ENCODE assay signal across 34 mouse cellular contexts in the genomic region with DNA sequence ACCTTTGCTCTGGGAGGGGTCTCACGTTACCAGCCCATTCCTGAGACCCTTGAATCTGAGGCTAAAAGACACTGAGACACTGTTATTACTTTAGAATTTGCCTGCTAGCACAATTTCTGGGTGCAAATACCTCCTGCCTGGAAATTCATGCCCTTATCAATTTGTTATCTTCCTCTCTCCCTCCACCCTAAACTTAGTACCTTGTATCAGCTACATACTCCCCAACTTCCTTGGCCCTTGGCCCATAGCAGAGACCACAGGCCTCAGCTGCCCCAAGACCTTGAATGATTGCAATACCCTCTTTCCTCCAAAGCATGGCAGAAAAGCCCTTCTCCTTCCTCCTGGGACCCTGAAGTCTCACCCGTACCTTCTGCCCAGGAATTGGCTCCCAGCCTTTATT.
DNase-seq lines count a peak whose midpoint lies in the region; ATAC-seq lines count a peak whose summit lies in the region.
"Had no signal": no experiment of that assay in that cellular context is flagged by ENCODE, and none has a peak within 500 bp of the region (broad histone marks: within the 10 kb centered on the region; RNA-seq: fewer than 3 reads in every experiment).

No protein-coding gene starts in this region.

- no peak overlapping the region for H3K4me2 ChIP-seq in liver, embryonic 12.5 days
- no peak overlapping the region for H3K4me2 ChIP-seq in liver, embryonic 11.5 days
- H3K4me2 ChIP-seq: embryonic facial prominence, embryonic 12.5 days; embryonic facial prominence, embryonic 15.5 days; forebrain, embryonic 13.5 days; heart, embryonic 12.5 days; heart, embryonic 15.5 days; hindbrain, embryonic 14.5 days had no signal

- H3K36me3 ChIP-seq in liver, embryonic 12.5 days, result peaks cover 7% of the 10 kb centered on the region; the same call in 1 of the 2 replicates
- no peaks in the 10 kb centered on the region for H3K36me3 ChIP-seq in liver, embryonic 11.5 days (ENCODE audit: control insufficient read depth, insufficient read depth, low read length)
- H3K36me3 ChIP-seq: embryonic facial prominence, embryonic 12.5 days; embryonic facial prominence, embryonic 15.5 days; heart, embryonic 15.5 days had no signal

- H3K4me1 ChIP-seq in liver, embryonic 12.5 days, result peaks cover 14% of the 10 kb centered on the region
- H3K4me1 ChIP-seq in liver, embryonic 11.5 days (replicated peaks; ENCODE audit: control insufficient read depth, insufficient read depth, low read length), result no peaks in the 10 kb centered on the region
- H3K4me1 ChIP-seq: embryonic facial prominence, embryonic 12.5 days; embryonic facial prominence, embryonic 15.5 days; forebrain, embryonic 10.5 days; forebrain, embryonic 13.5 days had no signal

- no peak overlapping the region for H3K4me3 ChIP-seq in liver, embryonic 12.5 days
- no peak overlapping the region for H3K4me3 ChIP-seq in liver, embryonic 11.5 days (ENCODE audit: low read depth, low read length)
- H3K4me3 ChIP-seq: embryonic facial prominence, embryonic 12.5 days; embryonic facial prominence, embryonic 15.5 days; erythroblast, embryonic 14.5 days; forebrain, embryonic 10.5 days; forebrain, embryonic 13.5 days; gastrocnemius, adult 2 months; heart, embryonic 12.5 days; heart, embryonic 15.5 days had no signal

- H3K27me3 ChIP-seq in liver, embryonic 12.5 days (replicated peaks), result no peaks in the 10 kb centered on the region
- no peaks in the 10 kb centered on the region for H3K27me3 ChIP-seq in liver, embryonic 11.5 days (replicated peaks; ENCODE audit: control insufficient read depth, insufficient read depth, low read length)
- H3K27me3 ChIP-seq: CH12.LX; embryonic facial prominence, embryonic 12.5 days; embryonic facial prominence, embryonic 15.5 days; forebrain, embryonic 13.5 days; heart, embryonic 12.5 days; heart, embryonic 15.5 days had no signal

- H3K9me3 ChIP-seq in liver, embryonic 12.5 days (replicated peaks), result no peaks in the 10 kb centered on the region; the same call in 1 of the 2 replicates
- no peaks in the 10 kb centered on the region for H3K9me3 ChIP-seq in liver, embryonic 11.5 days (ENCODE audit: control insufficient read depth, low read length)
- H3K9me3 ChIP-seq: embryonic facial prominence, embryonic 12.5 days; embryonic facial prominence, embryonic 15.5 days; forebrain, embryonic 13.5 days; G1E; heart, embryonic 12.5 days; heart, embryonic 15.5 days had no signal

- ATAC-seq in liver, embryonic 12.5 days, result 0 out of 2 replicates have a peak, but pooled peaks have one; percentile 32
- ATAC-seq in liver, embryonic 11.5 days (replicated peaks; ENCODE audit: low FRiP score), result no peak
- ATAC-seq in erythroblast, adult 5-6 weeks (replicated peaks; ENCODE audit: low FRiP score, poor library complexity, severe bottlenecking), result peak; percentile 59
- peak; percentile 65 for ATAC-seq in megakaryocyte progenitor cell, adult 5-6 weeks (replicated peaks; ENCODE audit: poor library complexity)
- ATAC-seq: forebrain, embryonic 13.5 days; forebrain, postnatal 0 days; hindbrain, postnatal 0 days; inflammation-experienced regulatory T-cells, adult 6 months; intestine, embryonic 16.5 days had no signal

- no peak for DNase-seq in liver, embryonic 11.5 days (ENCODE audit: low spot score)
- peak; percentile 36 for DNase-seq in MEL-GATA-1-ER (ENCODE audit: extremely low read depth, low read depth)
- no peak for DNase-seq in retina, postnatal 1 day
- no peak for DNase-seq in T-cell, adult 2 months (ENCODE audit: low spot score)
- no peak for DNase-seq in right cerebral cortex, postnatal 10 days (ENCODE audit: low spot score in 2 of 2)
- DNase-seq: adrenal gland, postnatal 10 days; adrenal gland, postnatal 36 days; B cell, adult 2 months; cerebellum, adult 11 months; cerebellum, adult 8-10 months; cerebellum, postnatal 10 days; cerebellum, postnatal 36 days; forebrain, postnatal 0 days; gastrocnemius, adult 2 months; gastrocnemius, postnatal 14 days; heart, adult 18-20 months; heart, postnatal 10 days; heart, postnatal 4 days had no signal

- H3K9ac ChIP-seq in liver, embryonic 12.5 days, result no peak overlapping the region
- no peak overlapping the region for H3K9ac ChIP-seq in liver, embryonic 11.5 days (ENCODE audit: low read depth, low read length)
- H3K9ac ChIP-seq: embryonic facial prominence, embryonic 12.5 days; embryonic facial prominence, embryonic 15.5 days; forebrain, embryonic 13.5 days; forebrain, postnatal 0 days; heart, embryonic 12.5 days; heart, embryonic 15.5 days; hindbrain, embryonic 14.5 days had no signal

- WGBS in liver, embryonic 12.5 days (ENCODE audit: insufficient replicate concordance), result 74% methylated on average over 2 of the region's 2 CpGs
- 91% methylated on average over 2 of the region's 2 CpGs for WGBS in liver, embryonic 11.5 days

- H3K27ac ChIP-seq in liver, embryonic 12.5 days, result no peak overlapping the region
- no peak overlapping the region for H3K27ac ChIP-seq in liver, embryonic 11.5 days (ENCODE audit: low read depth, low read length)
- H3K27ac ChIP-seq: embryonic facial prominence, embryonic 12.5 days; embryonic facial prominence, embryonic 15.5 days; forebrain, embryonic 10.5 days; forebrain, embryonic 13.5 days; gastrocnemius, adult 2 months; heart, embryonic 15.5 days; hindbrain, embryonic 14.5 days; hindbrain, postnatal 0 days had no signal
